Mouse (Mus musculus) ES-Bruce4 (cell line): ENCODE data around the gene Epc2.

ENCODE experiments used
- CTCF ChIP-seq: IDR thresholded peaks from one replicate; pipeline ENCODE4 v1.8.1; 2011; ENCODE audit warnings: low read depth, low read length
- POLR2A ChIP-seq: IDR thresholded peaks from one replicate; pipeline ENCODE4 v1.8.1; 2011; ENCODE audit warnings: low read length; ENCODE audit not compliant: insufficient read depth

DNA sequence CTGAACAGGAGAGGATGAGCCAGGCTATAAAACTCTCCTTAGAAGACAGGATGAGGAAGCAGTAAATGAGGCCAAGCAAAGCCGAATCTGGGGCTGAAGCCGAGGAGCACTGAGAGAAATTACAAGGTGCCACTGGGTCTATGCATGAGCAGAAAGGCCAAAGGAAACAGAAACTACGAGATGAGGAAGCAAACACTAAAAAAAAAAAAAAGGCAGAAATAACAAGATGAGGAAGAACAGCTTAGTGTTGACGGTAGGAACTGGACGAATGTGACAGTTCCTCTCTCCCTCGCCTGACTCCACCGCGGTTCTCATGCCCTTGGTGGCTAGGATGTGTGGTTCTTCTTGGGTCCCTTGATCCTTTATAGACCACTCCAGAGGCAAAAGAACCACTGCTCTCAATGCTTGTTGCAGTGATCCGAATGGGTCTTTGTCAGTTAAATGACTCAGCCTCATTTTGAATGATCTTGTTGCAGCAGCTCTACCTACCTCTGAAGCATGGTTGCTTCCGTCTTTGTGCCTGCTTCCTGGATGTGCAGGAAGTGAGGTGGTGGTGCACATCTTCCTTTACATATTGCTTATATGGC is 34.2 kb upstream of the Epc2 start:
- TF ChIP-seq CTCF, result no peak
- no peak for TF ChIP-seq POLR2A
